Mouse (Mus musculus): ENCODE results near the gene 2010111I01Rik. TPM values are rescaled to one million over a fixed set of nuclear protein-coding genes. Genes with fewer than 3 reads are reported as not detected.
"Not testable (repeated sequence)": the region's sequence is repeated elsewhere in the genome, so short reads cannot be mapped to it uniquely, and the experiment has no call there.

2010111I01Rik gene
- total RNA-seq, 2 experiments from 2014 or later = 80.6 to 90.0 TPM

- DNase-seq = no peak
These were observed 375.3 kb downstream of the 2010111I01Rik start for GRCm38 (mm10) chr13:63339946-63340345.

DNA sequence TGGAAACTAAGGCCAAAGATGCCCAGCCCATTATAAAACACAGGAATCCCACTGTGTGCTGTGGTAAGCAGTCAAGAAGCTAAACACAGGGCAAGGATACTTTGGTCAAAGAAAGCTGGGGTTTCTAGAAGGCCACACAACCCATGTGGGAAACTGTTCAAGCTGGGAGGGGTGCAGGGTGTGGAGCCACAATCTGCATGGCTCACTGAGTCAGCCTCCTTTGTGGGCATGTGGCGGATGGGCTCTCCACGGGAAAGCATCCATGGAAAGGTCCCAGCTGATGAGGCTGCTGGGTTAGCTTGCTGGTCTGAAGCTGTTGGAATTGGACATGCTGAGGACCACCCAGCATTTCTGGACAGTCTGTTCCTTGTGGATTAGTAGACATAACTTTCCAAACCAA is 378.1 kb downstream of the 2010111I01Rik start:
- no peak for DNase-seq

- no peak for DNase-seq
These were observed 379.8 kb downstream of the 2010111I01Rik start for GRCm38 (mm10) chr13:63344481-63344880.

DNA sequence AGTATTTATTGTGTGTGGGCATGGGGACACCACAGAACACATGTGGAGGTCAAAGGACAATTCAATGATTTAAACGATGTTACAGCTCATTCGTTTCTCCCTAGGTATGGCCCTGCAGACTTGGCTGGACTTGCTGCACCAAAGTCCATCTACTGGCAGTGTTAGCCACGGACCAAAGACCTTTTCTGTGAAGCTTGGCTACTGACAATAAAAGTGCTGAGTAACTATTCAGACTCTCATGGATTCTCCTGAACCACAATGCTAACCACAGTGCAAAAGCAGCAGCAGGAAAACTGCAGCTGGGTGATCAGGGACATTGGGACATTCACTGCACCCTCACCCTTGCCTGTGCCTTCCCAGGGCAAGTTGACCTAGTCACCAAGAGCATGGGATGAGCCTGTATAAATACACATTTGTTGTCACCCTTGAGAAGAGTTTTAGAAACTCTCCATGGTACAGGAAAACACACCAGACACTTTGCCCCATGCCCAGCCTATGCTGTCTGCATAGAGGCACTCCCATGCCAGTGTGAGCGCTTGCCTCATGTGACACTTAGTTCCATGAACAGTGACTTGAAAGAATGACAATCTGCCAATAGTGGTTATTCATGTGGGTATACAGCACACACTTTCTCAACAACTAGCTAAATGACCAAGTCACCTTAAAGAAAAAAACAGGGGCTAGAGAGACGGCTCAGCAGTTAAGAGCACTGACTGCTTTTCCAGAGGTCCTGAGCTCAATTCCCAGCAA is 381.0 kb downstream of the 2010111I01Rik start:
- no peak for DNase-seq

DNA sequence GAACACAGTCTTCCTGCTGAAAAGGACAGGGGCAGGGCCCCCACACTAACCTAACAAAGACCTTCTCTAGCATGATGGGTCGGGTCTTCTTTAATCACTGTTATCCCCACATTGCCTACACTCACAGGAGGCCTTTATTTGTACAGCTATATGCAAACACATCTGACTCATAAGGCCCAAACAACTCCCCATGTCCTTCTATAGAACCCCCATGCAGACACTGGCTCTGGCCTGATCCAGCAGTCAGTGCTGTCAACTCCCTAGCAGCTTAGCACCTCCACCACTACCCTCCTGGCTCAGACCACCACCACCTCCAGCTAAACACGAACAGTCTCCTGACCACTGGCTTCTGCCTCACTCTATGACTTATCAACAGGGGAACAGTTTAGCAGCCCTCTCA is 382.9 kb downstream of the 2010111I01Rik start:
- DNase-seq = no peak

GRCm38 (mm10) chr13:63350076-63350475 is 385.4 kb downstream of the 2010111I01Rik start:
- DNase-seq = no peak

GRCm38 (mm10) chr13:63353312-63353711 is 388.6 kb downstream of the 2010111I01Rik start:
- DNase-seq = not testable (repeated sequence)

- no peak for DNase-seq
These were observed 391.4 kb downstream of the 2010111I01Rik start for GRCm38 (mm10) chr13:63356101-63356500.

DNA sequence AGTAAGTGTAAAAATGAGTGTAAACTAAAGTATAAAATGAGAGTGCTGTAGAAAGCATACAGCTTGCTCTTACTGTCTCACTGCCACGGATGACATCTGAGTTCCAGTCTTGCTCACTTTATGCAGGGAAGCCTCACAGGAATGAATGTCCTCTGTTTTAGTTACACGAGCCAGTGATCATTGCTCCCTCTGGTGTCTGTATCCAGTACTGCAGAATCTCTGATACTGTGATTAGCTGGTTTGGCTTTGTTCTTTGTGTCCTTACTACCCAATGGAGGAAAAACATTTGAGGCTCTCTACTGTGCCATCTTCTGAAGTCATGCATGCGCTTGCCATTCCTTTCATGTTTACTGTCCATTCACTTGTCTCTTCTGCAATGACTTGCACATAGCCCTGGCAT is 391.9 kb downstream of the 2010111I01Rik start:
- DNase-seq = peak; percentile 25 to 68

DNA sequence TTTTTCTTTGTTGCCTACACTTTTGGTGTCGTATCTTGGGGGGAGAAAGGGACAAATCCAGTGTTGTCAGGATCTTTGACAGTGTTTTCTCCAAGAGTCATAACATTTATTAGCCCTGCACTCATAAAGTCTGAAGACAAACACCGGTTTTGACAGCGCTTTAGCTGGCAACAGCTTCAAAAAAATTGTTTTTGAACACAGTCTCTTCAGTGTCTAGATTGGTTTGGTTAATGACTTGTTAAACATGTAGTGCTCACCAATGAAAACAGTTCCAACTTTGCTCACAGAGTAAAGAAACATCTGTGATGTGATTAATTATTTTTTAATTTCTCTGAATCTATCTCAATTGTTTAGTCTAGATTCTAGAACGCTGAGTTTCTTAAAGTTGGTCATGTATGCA is 394.7 kb downstream of the 2010111I01Rik start:
- no peak for DNase-seq

DNA sequence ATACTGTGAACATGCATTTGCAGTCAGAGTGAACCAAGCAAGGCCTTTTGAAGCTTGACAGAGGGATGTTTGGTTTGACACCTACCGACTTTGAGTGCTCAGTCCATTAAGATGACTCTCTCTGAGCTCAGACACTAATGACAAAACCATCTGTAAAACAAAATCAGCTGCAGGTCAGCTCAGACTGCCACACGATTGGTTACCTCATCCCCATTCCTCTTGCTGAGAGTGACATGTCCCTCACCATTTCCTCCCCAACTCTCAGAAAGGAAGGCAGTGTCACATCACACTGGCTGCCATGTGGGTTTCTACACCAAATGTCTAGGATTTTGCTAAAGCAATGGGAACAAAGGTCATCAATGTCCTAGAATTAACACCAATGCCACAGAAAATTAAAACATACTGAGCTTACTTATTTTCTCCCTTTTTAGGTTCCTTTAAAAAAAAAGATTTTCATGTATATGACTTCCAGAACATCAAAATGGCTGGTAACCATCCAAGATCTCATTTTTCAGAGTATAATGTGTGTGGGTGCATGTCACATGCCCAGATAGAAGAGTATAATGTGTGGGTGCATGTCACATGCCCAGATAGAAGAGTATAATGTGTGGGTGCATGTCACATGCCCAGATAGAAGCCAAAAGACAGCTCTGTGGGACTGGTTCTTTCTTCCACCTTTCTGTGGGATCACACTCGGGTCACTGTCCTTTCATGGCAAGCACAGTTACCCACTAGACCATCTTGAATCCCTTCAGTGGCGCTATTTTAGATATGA is 395.6 kb downstream of the 2010111I01Rik start:
- no peak for DNase-seq

DNA sequence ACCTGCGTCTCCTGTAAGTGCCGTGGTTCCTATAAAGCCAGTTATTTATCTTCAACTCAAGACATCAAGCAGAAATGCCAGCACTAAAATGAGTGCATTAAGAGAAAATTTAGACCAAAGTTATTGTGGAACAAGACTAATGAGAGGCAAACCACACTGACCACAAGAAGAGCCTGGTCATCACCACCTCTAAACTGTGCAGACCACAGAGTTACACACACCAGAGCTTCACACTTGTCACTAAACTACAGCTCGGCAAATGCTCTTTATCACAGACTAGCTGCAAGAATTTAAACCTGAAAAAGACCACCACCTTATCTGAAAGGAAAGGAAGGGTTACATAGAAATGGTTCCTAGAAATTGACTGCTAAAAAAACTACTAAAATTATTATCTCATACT is 397.1 kb downstream of the 2010111I01Rik start:
- no peak for DNase-seq

GRCm38 (mm10) chr13:63373460-63374166 is 408.9 kb downstream of the 2010111I01Rik start:
- DNase-seq = no peak

Small RNA genes within 50 kb of the gene (microRNA-seq; reads per million reads assigned to microRNA genes)
- 37,287 reads per million, percentile 98 among the genes with 10 or more reads in this experiment for gene Mir23b
- gene Mir24-1 = not detected
- 7,208 reads per million, percentile 93 among the genes with 10 or more reads in this experiment for gene Mir27b
- not detected for gene Mir3074-1

Other genes with a start within 250 kb of the 2010111I01Rik start
- 1 to 10 TPM; 4.6 to 4.7 TPM for gene Platr25, start 204.2 kb upstream of the 2010111I01Rik start, total RNA-seq (2021)
- gene Gm5141, start 179.1 kb upstream of the 2010111I01Rik start, total RNA-seq (2021) = 1 to 10 TPM; 1.3 to 1.9 TPM
- gene Fbp2, start 106.5 kb upstream of the 2010111I01Rik start, total RNA-seq (2021) = 1 to 10 TPM; 1.2 to 6.5 TPM
- gene Fbp1, start 76.6 kb upstream of the 2010111I01Rik start, total RNA-seq (2021) = 1 to 10 TPM; 1.3 to 1.4 TPM